Mouse (Mus musculus) hindbrain, embryonic 11.5 days (tissue): ENCODE measurements around the gene Lgals2. TPM values are rescaled to one million over a fixed set of nuclear protein-coding genes. Genes with fewer than 3 reads are reported as not detected.

ENCODE experiments used
- ATAC-seq: fragments of 200-750 bp; cut with Nextera tagmentation; 2 replicates; pipeline ENCODE4 v1.8.0; 2017; ENCODE audit warnings: mild to moderate bottlenecking, moderate TSS enrichment, moderate library complexity; ENCODE audit not compliant: low FRiP score
- DNase-seq: peaks from one replicate; pipeline ENCODE4 v3.0.0-alpha.2; 2015; ENCODE audit warnings: low spot score
- H3K27ac ChIP-seq: fragments of 300-500 bp; sonication (generic); 2 replicates; pipeline ENCODE4 v1.5.1; 2014; ENCODE audit warnings: mild to moderate bottlenecking, low read depth, low read length
- H3K27me3 ChIP-seq: fragments of 300-500 bp; sonication (generic); 2 replicates; pipeline ENCODE4 v1.6.1; 2014; ENCODE audit warnings: mild to moderate bottlenecking, low read length, moderate library complexity, mixed read lengths; ENCODE audit not compliant: control insufficient read depth, insufficient read depth
- H3K36me3 ChIP-seq: fragments of 300-500 bp; sonication (generic); 2 replicates; pipeline ENCODE4 v1.6.1; 2014; ENCODE audit warnings: mild to moderate bottlenecking, low read length, moderate library complexity, mixed read lengths; ENCODE audit not compliant: control insufficient read depth, insufficient read depth
- H3K4me1 ChIP-seq: fragments of 300-500 bp; sonication (generic); replicated peaks from 2 replicates; pipeline ENCODE4 v1.6.1; 2014; ENCODE audit warnings: low read length, mixed read lengths; ENCODE audit not compliant: control insufficient read depth, insufficient read depth
- H3K4me2 ChIP-seq: fragments of 300-500 bp; sonication (generic); replicated peaks from 2 replicates; pipeline ENCODE4 v1.6.1; 2014; ENCODE audit warnings: mild to moderate bottlenecking, low read depth, low read length
- H3K4me3 ChIP-seq: fragments of 300-500 bp; sonication (generic); 2 replicates; pipeline ENCODE4 v1.5.1; 2014; ENCODE audit warnings: low read depth, low read length
- H3K9ac ChIP-seq: fragments of 300-500 bp; sonication (generic); 2 replicates; pipeline ENCODE4 v1.6.1; 2014; ENCODE audit warnings: low read depth, low read length
- H3K9me3 ChIP-seq: fragments of 300-500 bp; sonication (generic); 2 replicates; pipeline ENCODE4 v1.6.1; 2016; ENCODE audit warnings: low read length; ENCODE audit not compliant: control insufficient read depth
- WGBS: fragments of 180-500 bp; shearing (Covaris S2); extraction: QIAGEN DNeasy Blood & Tissue Kit; methylation state at CpG from one replicate; pipeline ENCODE4 v1.1.7; 2014; 5-methylcytosine and 5-hydroxymethylcytosine counted together
- polyA plus RNA-seq: library from polyadenylated mRNA; unstranded; fragments of >200 nt; fragmentation: Nextera tagmentation; extraction: Ambion mirVana; gene quantifications from 2 replicates; pipeline ENCODE4 v1.2.1, GENCODE M21; 2014

The Lgals2 gene
- polyA plus RNA-seq: not detected in 2 replicates

- no peaks in the 10 kb centered on the region for H3K9me3 ChIP-seq
- no peaks in the 10 kb centered on the region for H3K36me3 ChIP-seq
- H3K27me3 ChIP-seq: no peaks in the 10 kb centered on the region
- H3K4me3 ChIP-seq: no peak within 1 kb of the TSS
- no peak within 1 kb of the TSS for H3K9ac ChIP-seq
- 79% methylated on average over 8 of the region's 8 CpGs for WGBS
- ATAC-seq: no peak
- no peak within 1 kb of the TSS for H3K4me2 ChIP-seq
- no peaks in the 10 kb centered on the region for H3K4me1 ChIP-seq
- no peak for DNase-seq
- H3K27ac ChIP-seq: no peak within 1 kb of the TSS
These were observed at the start of gene Lgals2 for GRCm38 (mm10) chr15:78855303-78855965. Gene Lgals2, minus strand, starts transcription at chr15:78855529.

DNA sequence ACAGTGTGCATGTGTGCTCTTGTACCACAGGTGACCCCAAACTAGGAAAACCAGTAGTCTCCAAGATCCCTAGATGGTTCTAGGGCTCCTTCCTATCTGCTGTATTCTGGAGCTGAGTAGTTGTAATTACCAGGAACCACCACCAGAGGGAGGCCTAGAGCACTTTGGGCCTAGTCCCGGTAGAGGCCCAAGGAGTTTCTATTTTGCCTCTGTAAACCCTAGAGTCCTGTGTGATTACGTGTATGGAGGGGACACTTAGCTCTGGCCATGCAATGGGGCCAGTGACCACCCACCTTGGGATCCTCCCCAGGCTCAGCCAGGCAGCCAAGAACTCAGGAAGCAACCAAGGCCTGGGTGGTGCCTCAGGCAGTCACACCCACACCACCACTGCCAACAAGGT, 47.9 kb upstream of the Lgals2 start:
- Histone ChIP-seq H3K27ac (no peak overlapping the region), H3K27me3 (peaks cover 8% of the 10 kb centered on the region), H3K9ac (no peak overlapping the region), H3K36me3 (no peaks in the 10 kb centered on the region), H3K4me1 (peaks cover 8% of the 10 kb centered on the region; the same call in 1 of the 2 replicates), H3K4me3 (no peak overlapping the region), H3K9me3 (no peaks in the 10 kb centered on the region), H3K4me2 (no peak overlapping the region)
- DNase-seq (peak; percentile 91), ATAC-seq (peak; percentile 33; the same call in 1 of the 2 replicates)
- WGBS: 9% methylated on average over 2 of the region's 2 CpGs

- Histone ChIP-seq H3K4me3 (peak overlapping the region; percentile 46; the same call in 1 of the 2 replicates), H3K9ac (0 out of 2 replicates have a peak overlapping the region, but pooled peaks have one; percentile 12)
- 37% methylated on average over 8 of the region's 8 CpGs for WGBS
These were observed 46.1 kb upstream of the Lgals2 start for GRCm38 (mm10) chr15:78901422-78901789.

GRCm38 (mm10) chr15:78900585-78901421, 45.5 kb upstream of the Lgals2 start:
- H3K9ac ChIP-seq: peak overlapping the region; percentile 61; the same call in 1 of the 2 replicates
- peaks cover 8% of the 10 kb centered on the region for H3K27me3 ChIP-seq
- 20% methylated on average over 18 of the region's 18 CpGs for WGBS
- H3K27ac ChIP-seq: no peak overlapping the region
- ATAC-seq: no peak
- peak; percentile 25 for DNase-seq
- H3K36me3 ChIP-seq: no peaks in the 10 kb centered on the region
- no peaks in the 10 kb centered on the region for H3K9me3 ChIP-seq
- H3K4me1 ChIP-seq: peaks cover 8% of the 10 kb centered on the region; the same call in 1 of the 2 replicates
- H3K4me3 ChIP-seq: peak overlapping the region; percentile 46; the same call in 1 of the 2 replicates
- peak overlapping the region; percentile 97 for H3K4me2 ChIP-seq

More at GRCm38 (mm10) chr15:78901422-78901789, 46.1 kb upstream of the Lgals2 start:
- Histone ChIP-seq H3K4me2 (no peak overlapping the region; the same call in 1 of the 2 replicates), H3K9me3 (no peaks in the 10 kb centered on the region), H3K27me3 (peaks cover 8% of the 10 kb centered on the region), H3K27ac (no peak overlapping the region), H3K36me3 (no peaks in the 10 kb centered on the region), H3K4me1 (peaks cover 8% of the 10 kb centered on the region; the same call in 1 of the 2 replicates)
- ATAC-seq (no peak), DNase-seq (peak; percentile 37)

DNA sequence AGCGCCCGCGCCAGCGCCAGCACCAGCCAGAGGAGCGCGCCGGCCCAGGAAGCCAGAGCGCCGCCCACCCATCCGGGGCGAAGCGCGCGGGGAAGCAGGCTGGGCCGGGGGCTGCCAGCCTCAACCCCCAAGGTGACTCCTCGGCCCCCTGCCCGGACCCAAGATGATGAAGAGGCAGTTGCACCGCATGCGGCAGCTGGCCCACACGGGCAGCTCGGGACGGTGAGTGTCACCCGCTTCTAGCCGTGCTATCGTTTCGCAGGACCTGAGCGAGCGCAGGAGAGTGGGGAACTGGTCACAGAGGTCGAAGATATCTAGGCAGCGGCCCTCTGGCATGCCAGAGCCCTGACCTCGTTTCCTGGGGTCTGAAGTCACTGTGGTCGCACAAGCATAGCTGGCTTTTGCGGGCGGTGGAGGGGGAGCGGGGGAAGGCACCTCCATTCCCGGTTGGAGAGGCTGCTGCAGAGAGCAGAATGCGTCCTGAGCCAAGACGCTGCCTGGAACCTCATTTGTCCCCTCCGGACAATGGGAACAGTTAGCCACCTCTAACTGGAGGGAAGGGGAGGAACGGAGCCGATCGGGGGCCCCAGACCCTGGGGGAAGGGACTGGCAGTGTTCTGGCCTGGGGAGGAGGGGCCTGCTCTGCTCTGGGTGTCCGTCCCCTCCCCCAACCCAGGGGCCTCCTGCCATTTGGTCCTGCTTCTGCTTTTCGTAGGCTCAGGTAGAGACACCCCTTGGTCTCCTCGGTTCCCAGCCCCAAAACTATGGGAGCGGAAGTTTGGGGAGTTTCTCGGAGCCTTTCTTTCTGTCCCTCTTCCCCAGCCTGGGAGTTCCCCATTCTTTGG, 44.6 kb upstream of the Lgals2 start, which contains the start of gene Sh3bp1:
Sh3bp1 (plus strand) TSS at position 29 of the 845 bp plus-strand sequence.
- ATAC-seq (no peak), DNase-seq (peak; percentile 73)
- H3K27me3 ChIP-seq: peaks cover 8% of the 10 kb centered on the region
- H3K27ac ChIP-seq: no peak within 1 kb of the TSS
- peak within 1 kb of the TSS; percentile 97 for H3K4me2 ChIP-seq
- peak within 1 kb of the TSS; percentile 46 for H3K4me3 ChIP-seq
- 2% methylated on average over 46 of the region's 47 CpGs for WGBS
- H3K4me1 ChIP-seq: peaks cover 8% of the 10 kb centered on the region; the same call in 1 of the 2 replicates
- no peaks in the 10 kb centered on the region for H3K36me3 ChIP-seq
- H3K9ac ChIP-seq: peak within 1 kb of the TSS; percentile 61
- H3K9me3 ChIP-seq: no peaks in the 10 kb centered on the region

DNA sequence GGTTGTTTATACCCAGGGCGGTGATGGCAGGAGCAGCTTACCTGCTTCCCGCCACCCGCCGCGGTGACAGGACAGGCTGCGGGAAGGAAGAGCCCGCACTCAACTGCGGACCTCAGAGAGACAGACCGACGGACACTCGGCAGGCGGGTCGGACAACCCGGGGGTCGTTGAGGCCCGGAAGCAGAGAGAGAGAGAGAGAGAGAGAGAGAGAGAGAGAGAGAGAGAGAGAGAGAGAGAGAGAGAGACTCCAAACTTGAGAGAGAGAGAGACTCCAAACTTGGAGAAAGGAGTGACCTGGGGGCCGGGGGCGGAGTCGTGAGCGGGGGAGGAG, 44.0 kb upstream of the Lgals2 start, which contains the start of gene Gm49510:
Gm49510 (plus strand) TSS at position 259 of the 331 bp plus-strand sequence.
- Histone ChIP-seq H3K9me3 (no peaks in the 10 kb centered on the region), H3K4me3 (peak within 1 kb of the TSS; percentile 46), H3K4me2 (peak within 1 kb of the TSS; percentile 97), H3K4me1 (peaks cover 8% of the 10 kb centered on the region; the same call in 1 of the 2 replicates), H3K27ac (no peak within 1 kb of the TSS), H3K9ac (peak within 1 kb of the TSS; percentile 61), H3K36me3 (no peaks in the 10 kb centered on the region), H3K27me3 (peaks cover 8% of the 10 kb centered on the region)
- ATAC-seq (no peak), DNase-seq (peak; percentile 35)
- WGBS: 4% methylated on average over 20 of the region's 20 CpGs

DNA sequence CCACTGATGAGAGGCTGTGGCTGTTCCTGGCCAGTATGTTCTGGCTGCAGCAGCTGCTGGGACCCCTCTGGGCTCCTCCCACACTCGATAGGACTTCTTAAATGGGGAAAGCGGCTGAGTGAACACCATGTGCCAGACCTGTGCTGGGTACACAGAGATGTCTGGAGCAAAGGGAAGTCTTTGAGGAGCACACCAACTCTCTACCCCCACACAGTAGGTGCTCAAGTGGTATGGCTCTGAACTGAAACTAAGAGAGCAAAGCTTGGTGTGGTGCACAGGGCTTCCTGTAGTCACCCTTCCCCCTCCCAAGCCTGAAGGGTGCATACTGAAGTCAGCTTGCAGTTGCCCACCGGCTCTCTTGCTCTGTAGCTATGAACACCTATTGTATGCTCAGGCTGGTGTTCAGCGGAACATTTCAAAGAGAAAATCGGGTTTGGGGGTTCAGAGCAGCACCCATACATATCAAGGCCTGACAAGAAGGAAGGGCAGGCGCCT, 43.2 kb upstream of the Lgals2 start:
- 57% methylated on average over 6 of the region's 6 CpGs for WGBS
- Histone ChIP-seq H3K36me3 (no peaks in the 10 kb centered on the region), H3K27me3 (peaks cover 8% of the 10 kb centered on the region), H3K27ac (no peak overlapping the region), H3K9me3 (no peaks in the 10 kb centered on the region), H3K4me1 (peaks cover 8% of the 10 kb centered on the region; the same call in 1 of the 2 replicates), H3K9ac (no peak overlapping the region), H3K4me2 (no peak overlapping the region; the same call in 1 of the 2 replicates), H3K4me3 (no peak overlapping the region)
- DNase-seq: no peak
- ATAC-seq: no peak

GRCm38 (mm10) chr15:78897488-78897887, 42.2 kb upstream of the Lgals2 start:
- H3K4me2 ChIP-seq: no peak overlapping the region
- ATAC-seq (no peak), DNase-seq (no peak)
- peaks cover 8% of the 10 kb centered on the region for H3K27me3 ChIP-seq
- peaks cover 8% of the 10 kb centered on the region; the same call in 1 of the 2 replicates for H3K4me1 ChIP-seq
- H3K9me3 ChIP-seq: no peaks in the 10 kb centered on the region
- H3K4me3 ChIP-seq: no peak overlapping the region
- H3K36me3 ChIP-seq: no peaks in the 10 kb centered on the region
- WGBS: 89% methylated on average over 4 of the region's 4 CpGs
- no peak overlapping the region for H3K9ac ChIP-seq
- H3K27ac ChIP-seq: no peak overlapping the region
